Mouse (Mus musculus) myocyte (in vitro differentiated cells): ENCODE results near the gene Gdpd3. TPM values are rescaled to one million over a fixed set of nuclear protein-coding genes. Genes with fewer than 3 reads are reported as not detected.

Experiments used
- H3K27me3 ChIP-seq: one replicate; pipeline ENCODE4 v1.6.1; 2011; ENCODE audit not compliant: control insufficient read depth, insufficient read depth, insufficient read length
- H3K36me3 ChIP-seq: one replicate; pipeline ENCODE4 v1.6.1; 2011; ENCODE audit not compliant: control insufficient read depth, insufficient read depth
- H3K4me2 ChIP-seq: one replicate; pipeline ENCODE4 v1.6.1; 2011; ENCODE audit warnings: low read depth, control low read depth
- H3K4me3 ChIP-seq: one replicate; pipeline ENCODE4 v1.5.1; 2011; ENCODE audit warnings: mild to moderate bottlenecking, control low read depth, moderate library complexity
- H3K79me2 ChIP-seq: one replicate; pipeline ENCODE4 v1.6.1; 2011; ENCODE audit not compliant: control insufficient read depth, insufficient read depth
- H3ac ChIP-seq: one replicate; pipeline ENCODE4 v1.6.1; 2011; ENCODE audit not compliant: control insufficient read depth, insufficient read length
- CEBPB ChIP-seq: IDR thresholded peaks from 2 replicates; pipeline ENCODE4 v1.6.1; 2011; ENCODE audit warnings: mild to moderate bottlenecking, moderate library complexity; ENCODE audit not compliant: poor library complexity, insufficient read depth, severe bottlenecking
- E2F4 ChIP-seq: IDR thresholded peaks from one replicate; pipeline ENCODE4 v1.6.1; 2011; ENCODE audit warnings: mild to moderate bottlenecking, control low read depth, moderate library complexity; ENCODE audit not compliant: insufficient read depth
- MAX ChIP-seq: IDR thresholded peaks from one replicate; pipeline ENCODE4 v1.6.1; 2011; ENCODE audit warnings: low read depth, mild to moderate bottlenecking, control low read depth
- MYOD1 ChIP-seq, 3 experiments: IDR thresholded peaks; one replicate each; pipeline ENCODE4 v1.6.1; 2011; ENCODE audit warnings: control low read depth in 2 of 3, low read depth in 2 of 3, mild to moderate bottlenecking in 2 of 3, moderate library complexity in 1 of 3; ENCODE audit not compliant: insufficient read length in 2 of 3, control insufficient read depth in 1 of 3
- MYOG ChIP-seq, 3 experiments: IDR thresholded peaks; one replicate each; pipeline ENCODE4 v1.6.1; 2011; ENCODE audit warnings: control low read depth in 2 of 3, low read depth in 2 of 3, mild to moderate bottlenecking in 2 of 3; ENCODE audit not compliant: insufficient read length in 2 of 3, control insufficient read depth in 1 of 3, insufficient read depth in 1 of 3
- POLR2A ChIP-seq: IDR thresholded peaks from one replicate; pipeline ENCODE4 v1.6.1; 2011; ENCODE audit warnings: low read depth, mild to moderate bottlenecking, control low read depth, moderate library complexity; ENCODE audit not compliant: insufficient read length
- POLR2AphosphoS2 ChIP-seq: IDR thresholded peaks from one replicate; pipeline ENCODE4 v1.6.1; 2011; ENCODE audit warnings: low read depth, control low read depth; ENCODE audit not compliant: insufficient read length
- REST ChIP-seq: IDR thresholded peaks from one replicate; pipeline ENCODE4 v1.6.1; 2011; ENCODE audit warnings: mild to moderate bottlenecking, control low read depth, moderate library complexity; ENCODE audit not compliant: insufficient read depth, insufficient read length
- SRF ChIP-seq: IDR thresholded peaks from one replicate; pipeline ENCODE4 v1.6.1; 2011; ENCODE audit warnings: low read depth; ENCODE audit not compliant: control insufficient read depth, insufficient read length
- TCF12 ChIP-seq: IDR thresholded peaks from one replicate; pipeline ENCODE4 v1.6.1; 2011; ENCODE audit warnings: mild to moderate bottlenecking, control low read depth; ENCODE audit not compliant: poor library complexity, insufficient read depth, severe bottlenecking
- TCF3 ChIP-seq: IDR thresholded peaks from one replicate; pipeline ENCODE4 v1.6.1; 2011; ENCODE audit warnings: low read depth, control low read depth; ENCODE audit not compliant: insufficient read length
- USF1 ChIP-seq: IDR thresholded peaks from one replicate; pipeline ENCODE4 v1.6.1; 2011; ENCODE audit warnings: low read depth, mild to moderate bottlenecking, control low read depth, moderate library complexity
- polyA plus RNA-seq: library from polyadenylated mRNA; unstranded; fragments of >200 nt; fragmentation: generic; extraction: Trizol; gene quantifications from one replicate; pipeline ENCODE4 v1.2.1, GENCODE M21; 2012; ENCODE audit warnings: missing spikeins

The Gdpd3 gene
- polyA plus RNA-seq, 1 experiment: 1.1 TPM

DNA sequence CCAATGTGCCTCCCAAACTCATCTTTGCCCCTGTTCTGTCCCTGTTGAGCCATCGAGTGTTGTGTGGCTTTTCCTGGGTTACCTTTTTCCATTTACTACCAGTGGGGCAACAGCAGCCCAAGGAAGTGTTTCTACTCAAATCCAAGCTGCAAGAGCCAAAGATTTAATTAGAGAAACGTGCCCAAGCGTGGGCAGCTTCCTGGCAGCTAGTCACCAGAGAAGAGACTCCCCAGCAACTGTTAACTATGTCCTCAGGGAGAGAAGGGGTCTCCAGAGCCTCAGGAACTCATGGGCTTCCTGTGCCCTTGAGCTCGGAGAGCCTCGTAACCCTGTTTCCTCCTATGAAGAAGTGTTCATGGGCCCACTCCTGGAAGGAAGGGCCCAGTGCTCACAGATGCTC is 25.2 kb upstream of the Gdpd3 start:
- H3K79me2 ChIP-seq: no peaks in the 10 kb centered on the region
- no peak overlapping the region for H3ac ChIP-seq
- TF ChIP-seq TCF3 (no peak), POLR2A (no peak), CEBPB (no peak), USF1 (no peak), POLR2AphosphoS2 (no peak), MYOD1 (IDR thresholded peaks at IDR 0.05; ENCODE audit: control insufficient read depth in 1 of 3, insufficient read length in 2 of 3, low read depth in 2 of 3) (no peak), TCF12 (no peak), MYOG (IDR thresholded peaks at IDR 0.05; ENCODE audit: control insufficient read depth in 1 of 3, insufficient read depth in 1 of 3, insufficient read length in 2 of 3, low read depth in 2 of 3) (no peak), E2F4 (no peak), SRF (no peak), MAX (no peak), REST (no peak)
- H3K4me3 ChIP-seq: no peak overlapping the region
- no peak overlapping the region for H3K4me2 ChIP-seq
- no peaks in the 10 kb centered on the region for H3K36me3 ChIP-seq
- no peaks in the 10 kb centered on the region for H3K27me3 ChIP-seq

DNA sequence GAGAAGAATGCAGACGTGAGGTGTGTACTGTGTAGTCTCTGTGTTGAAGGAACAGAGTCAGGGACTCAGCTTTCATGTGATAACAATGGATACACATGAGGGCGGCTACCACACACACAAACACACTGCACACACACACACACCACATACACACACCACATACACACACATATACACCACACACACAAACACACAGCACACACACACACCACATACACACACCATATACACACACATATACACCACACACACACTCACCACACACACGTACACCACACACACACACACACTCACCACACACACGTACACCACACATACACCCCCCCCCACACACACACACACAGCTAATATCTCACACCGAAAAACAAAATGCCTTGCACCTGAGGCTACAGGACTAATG is 24.7 kb upstream of the Gdpd3 start:
- no peak overlapping the region for H3K4me2 ChIP-seq
- no peaks in the 10 kb centered on the region for H3K27me3 ChIP-seq
- H3ac ChIP-seq: no peak overlapping the region
- no peaks in the 10 kb centered on the region for H3K79me2 ChIP-seq
- no peak overlapping the region for H3K4me3 ChIP-seq
- H3K36me3 ChIP-seq: no peaks in the 10 kb centered on the region
- TF ChIP-seq CEBPB: no peak
- TF ChIP-seq POLR2A: no peak
- TF ChIP-seq E2F4: no peak
- no peak for TF ChIP-seq TCF3
- TF ChIP-seq SRF: no peak
- no peak for TF ChIP-seq MYOG (IDR thresholded peaks at IDR 0.05; ENCODE audit: control insufficient read depth in 1 of 3, insufficient read depth in 1 of 3, insufficient read length in 2 of 3, low read depth in 2 of 3)
- no peak for TF ChIP-seq POLR2AphosphoS2
- TF ChIP-seq MAX: no peak
- no peak for TF ChIP-seq USF1

DNA sequence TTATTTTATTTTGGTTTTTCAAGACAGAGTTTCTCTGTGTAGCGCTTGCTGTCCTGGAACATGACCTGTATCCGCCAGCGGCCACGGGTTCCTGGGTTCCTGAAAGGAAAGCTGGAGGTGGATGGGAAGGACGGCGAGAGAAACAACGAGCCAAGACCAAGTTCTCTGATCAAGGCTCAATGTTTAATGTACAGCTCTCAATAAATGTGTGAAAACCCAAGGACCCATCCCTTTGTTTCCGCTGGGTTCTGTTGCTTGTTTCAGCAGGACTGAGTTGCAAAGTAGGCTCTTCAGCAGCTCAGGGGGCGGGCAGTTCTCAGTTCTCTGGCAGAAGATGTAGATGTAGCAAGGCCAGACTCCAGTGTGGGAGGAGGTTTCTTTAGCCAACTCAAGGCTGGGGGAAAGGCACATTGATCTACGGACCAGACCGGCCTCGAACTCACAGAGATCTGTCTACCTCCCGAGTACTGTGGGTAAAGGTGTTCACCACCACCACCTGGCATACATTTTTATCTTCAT is 24.1 kb upstream of the Gdpd3 start:
- no peak for TF ChIP-seq POLR2A
- TF ChIP-seq TCF3: no peak
- TF ChIP-seq POLR2AphosphoS2: no peak
- TF ChIP-seq E2F4: no peak
- no peak for TF ChIP-seq MAX
- TF ChIP-seq MYOD1 (IDR thresholded peaks at IDR 0.05; ENCODE audit: control insufficient read depth in 1 of 3, insufficient read length in 2 of 3, low read depth in 2 of 3): no peak
- no peak for TF ChIP-seq TCF12
- TF ChIP-seq MYOG (IDR thresholded peaks at IDR 0.05; ENCODE audit: control insufficient read depth in 1 of 3, insufficient read depth in 1 of 3, insufficient read length in 2 of 3, low read depth in 2 of 3): no peak
- TF ChIP-seq REST: no peak
- TF ChIP-seq USF1: no peak
- TF ChIP-seq SRF: no peak
- H3K27me3 ChIP-seq: no peaks in the 10 kb centered on the region
- H3K4me3 ChIP-seq: no peak overlapping the region
- no peaks in the 10 kb centered on the region for H3K79me2 ChIP-seq
- H3ac ChIP-seq: no peak overlapping the region
- no peaks in the 10 kb centered on the region for H3K36me3 ChIP-seq
- H3K4me2 ChIP-seq: no peak overlapping the region

DNA sequence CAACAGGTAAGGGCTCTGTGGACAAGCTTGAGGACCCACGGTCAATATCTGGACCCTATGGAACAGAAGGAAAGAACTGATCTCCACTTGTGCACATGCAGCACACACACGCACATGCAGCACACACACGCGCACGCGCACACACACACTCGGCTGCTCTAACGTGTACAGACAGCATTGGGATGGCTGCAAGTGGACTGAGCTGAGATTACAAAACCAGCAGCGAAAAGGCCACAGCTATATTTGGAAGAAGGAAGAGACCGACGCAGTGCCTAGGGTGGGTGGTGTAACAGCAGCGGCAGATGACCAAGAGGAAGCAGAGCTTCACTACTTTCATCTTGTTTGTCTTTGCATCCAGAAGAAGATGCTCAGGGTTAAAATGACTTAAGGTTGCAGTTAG is 20.1 kb upstream of the Gdpd3 start:
- TF ChIP-seq POLR2A (no peak), MYOG (IDR thresholded peaks at IDR 0.05; ENCODE audit: control insufficient read depth in 1 of 3, insufficient read depth in 1 of 3, insufficient read length in 2 of 3, low read depth in 2 of 3) (no peak), POLR2AphosphoS2 (no peak), REST (no peak), MYOD1 (IDR thresholded peaks at IDR 0.05; ENCODE audit: control insufficient read depth in 1 of 3, insufficient read length in 2 of 3, low read depth in 2 of 3) (no peak), CEBPB (no peak), E2F4 (no peak), USF1 (no peak), TCF3 (no peak), MAX (no peak), SRF (no peak), TCF12 (no peak)
- Histone ChIP-seq H3K4me3 (no peak overlapping the region), H3K79me2 (no peaks in the 10 kb centered on the region)

DNA sequence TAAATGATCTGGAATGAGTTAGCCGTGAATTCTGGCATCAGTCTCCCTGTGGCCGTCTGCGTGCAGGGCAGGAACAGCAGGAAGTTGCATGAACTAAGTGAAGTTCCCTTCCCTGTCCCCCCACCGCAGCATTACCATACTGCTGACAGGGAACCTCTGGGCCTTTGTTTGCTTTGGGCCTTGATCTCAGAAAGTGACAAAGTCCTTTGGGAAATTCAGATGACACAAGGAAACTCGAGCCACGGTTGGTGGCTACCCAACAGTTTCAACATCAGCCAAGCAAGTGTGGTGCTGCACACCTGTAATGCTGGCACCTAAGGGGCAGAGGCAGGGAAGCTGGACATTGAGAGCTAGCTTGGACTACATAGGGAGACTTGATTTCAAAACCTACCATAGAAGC is 19.3 kb upstream of the Gdpd3 start:
- no peaks in the 10 kb centered on the region for H3K36me3 ChIP-seq
- no peaks in the 10 kb centered on the region for H3K27me3 ChIP-seq
- no peak overlapping the region for H3K4me3 ChIP-seq
- no peak overlapping the region for H3ac ChIP-seq
- TF ChIP-seq TCF3: no peak
- TF ChIP-seq MAX: no peak
- TF ChIP-seq POLR2A: no peak
- TF ChIP-seq POLR2AphosphoS2: no peak
- TF ChIP-seq CEBPB: no peak
- no peak for TF ChIP-seq REST
- no peak for TF ChIP-seq USF1
- no peak for TF ChIP-seq TCF12
- no peak for TF ChIP-seq E2F4
- TF ChIP-seq MYOG (IDR thresholded peaks at IDR 0.05; ENCODE audit: control insufficient read depth in 1 of 3, insufficient read depth in 1 of 3, insufficient read length in 2 of 3, low read depth in 2 of 3): no peak
- no peak for TF ChIP-seq MYOD1 (IDR thresholded peaks at IDR 0.05; ENCODE audit: control insufficient read depth in 1 of 3, insufficient read length in 2 of 3, low read depth in 2 of 3)
- TF ChIP-seq SRF: no peak
- no peaks in the 10 kb centered on the region for H3K79me2 ChIP-seq
- H3K4me2 ChIP-seq: no peak overlapping the region

More for the DNA sequence above, 20.1 kb upstream of the Gdpd3 start:
- Histone ChIP-seq H3K27me3 (no peaks in the 10 kb centered on the region), H3K36me3 (no peaks in the 10 kb centered on the region), H3K4me2 (no peak overlapping the region), H3ac (no peak overlapping the region)
